Mouse (Mus musculus): ENCODE data around the gene Ptprt.

Gene Ptprt

DNA sequence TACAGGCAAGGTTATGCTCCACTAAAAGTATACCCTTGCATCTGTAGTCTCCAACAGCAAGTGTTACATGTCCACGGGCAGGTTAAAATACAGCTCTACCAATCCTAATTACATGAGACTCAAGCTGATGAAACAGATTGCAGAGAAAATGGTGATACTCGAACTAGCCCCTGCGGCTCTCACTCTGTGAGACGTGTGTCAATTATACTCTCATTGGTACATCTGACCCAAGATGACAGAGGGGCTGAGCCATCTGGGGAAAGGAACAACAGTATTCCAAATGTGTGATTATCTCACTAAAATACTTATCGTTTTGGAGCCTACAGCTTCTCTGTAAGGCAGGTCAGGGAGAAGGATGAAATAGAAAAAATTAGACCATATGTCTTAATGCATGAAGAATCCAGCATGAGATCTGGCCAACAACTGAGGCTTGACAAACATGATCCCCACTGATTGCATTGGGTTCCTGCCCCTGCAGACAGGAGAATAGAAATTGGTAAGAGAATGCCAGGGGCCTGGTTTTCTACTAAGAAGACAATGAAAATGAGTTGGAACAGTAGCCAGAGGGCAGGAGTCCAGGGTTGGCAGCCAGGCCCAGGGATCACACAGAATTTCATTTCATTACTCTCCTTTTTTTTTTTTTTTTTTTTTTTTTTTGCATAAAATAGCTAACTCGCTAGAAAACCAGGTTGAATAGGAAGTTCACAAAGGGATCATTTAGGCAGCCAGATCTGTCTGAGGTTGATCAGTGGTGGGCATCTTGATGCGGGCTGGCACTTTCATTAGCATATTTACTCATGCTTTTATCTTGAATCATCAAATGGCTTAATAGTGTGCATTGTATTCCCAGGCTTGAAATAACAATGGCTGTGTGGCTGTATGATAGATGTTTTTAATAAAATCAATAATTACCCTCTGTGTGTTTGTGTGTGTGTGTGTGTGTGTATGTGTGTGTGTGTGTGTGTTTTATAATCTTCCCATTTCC is 699.5 kb downstream of the Ptprt start:
- DNase-seq (ENCODE audit: low spot score in 2 of 2), result peak in 1 of 2 experiments; percentile 57

DNA sequence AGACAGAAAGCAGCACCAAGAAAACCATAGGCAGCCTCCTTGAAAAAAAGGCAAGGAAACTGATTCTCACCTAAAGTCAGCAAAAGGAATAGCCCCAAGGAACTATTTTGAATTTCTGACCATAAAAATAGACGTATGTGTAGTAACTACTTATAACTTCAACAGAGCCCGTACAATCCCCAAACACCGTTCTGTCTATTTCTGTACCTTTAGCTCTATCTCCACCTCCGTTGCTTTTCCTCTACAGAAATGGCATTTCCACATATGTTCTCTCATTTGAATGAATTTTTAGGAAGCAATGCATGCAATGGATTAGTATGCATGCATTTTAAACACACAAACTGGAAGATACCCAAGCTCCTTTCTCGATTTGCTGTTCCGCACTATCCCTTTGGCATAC is 715.5 kb downstream of the Ptprt start:
- no peak for DNase-seq (ENCODE audit: low spot score in 2 of 2)

DNA sequence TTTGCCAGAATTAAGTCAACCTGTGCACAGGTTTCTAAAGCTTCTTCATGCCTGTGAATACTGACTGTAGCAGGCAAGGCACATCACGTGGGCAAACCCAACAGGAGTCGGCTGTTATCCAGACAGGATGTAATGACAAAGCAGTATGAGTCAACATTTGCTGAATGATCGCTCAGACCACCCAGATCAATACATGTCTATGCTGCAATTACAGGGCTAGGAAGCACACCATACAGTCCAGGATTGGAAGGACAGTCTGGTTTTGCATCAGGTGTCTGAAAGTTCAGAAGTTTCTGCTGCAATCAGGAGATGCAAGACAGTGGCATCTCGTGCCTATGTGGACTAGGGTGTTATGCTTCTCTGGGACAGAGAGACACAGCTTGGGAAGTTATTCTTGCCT is 716.3 kb downstream of the Ptprt start:
- no peak for DNase-seq (ENCODE audit: low spot score in 2 of 2)

DNA sequence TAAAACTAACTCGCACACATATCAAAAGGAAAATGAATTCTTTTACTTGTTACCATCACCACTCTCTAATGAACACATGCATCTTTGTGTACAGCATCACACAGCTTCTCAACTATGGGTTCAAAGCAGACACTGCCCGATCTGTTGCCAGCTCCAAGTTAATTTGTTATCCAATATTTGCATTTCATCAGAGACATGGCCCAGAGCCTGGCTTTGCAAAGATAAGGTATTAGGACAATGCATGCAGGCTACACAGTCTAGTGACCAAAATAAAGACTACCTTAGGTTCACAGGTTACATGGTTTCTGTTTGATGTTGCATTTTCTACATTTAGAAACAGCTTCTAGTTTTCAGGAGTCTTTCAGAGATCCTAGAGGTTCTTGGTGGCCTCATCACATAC is 719.0 kb downstream of the Ptprt start:
- no peak for DNase-seq (ENCODE audit: low spot score in 2 of 2)

DNA sequence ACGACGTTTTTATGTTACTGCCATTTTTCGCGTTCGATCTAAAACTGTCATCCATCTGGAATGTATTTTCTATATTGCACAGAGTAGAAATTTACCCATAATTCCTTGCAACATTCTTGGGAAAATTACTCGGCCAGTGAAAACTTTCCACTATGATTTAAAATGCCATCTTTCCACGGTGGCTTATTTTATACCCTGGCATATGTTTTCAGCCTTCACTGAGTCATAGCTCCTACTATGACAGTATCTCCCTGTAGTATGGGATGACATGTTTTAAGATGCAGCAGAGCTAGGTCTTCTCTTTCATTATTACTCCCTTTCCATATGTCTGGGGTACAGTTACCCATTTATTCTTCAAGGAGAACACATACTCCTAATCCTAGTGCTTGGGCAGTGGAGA is 753.7 kb downstream of the Ptprt start:
- DNase-seq (ENCODE audit: low spot score in 2 of 2), result no peak

DNA sequence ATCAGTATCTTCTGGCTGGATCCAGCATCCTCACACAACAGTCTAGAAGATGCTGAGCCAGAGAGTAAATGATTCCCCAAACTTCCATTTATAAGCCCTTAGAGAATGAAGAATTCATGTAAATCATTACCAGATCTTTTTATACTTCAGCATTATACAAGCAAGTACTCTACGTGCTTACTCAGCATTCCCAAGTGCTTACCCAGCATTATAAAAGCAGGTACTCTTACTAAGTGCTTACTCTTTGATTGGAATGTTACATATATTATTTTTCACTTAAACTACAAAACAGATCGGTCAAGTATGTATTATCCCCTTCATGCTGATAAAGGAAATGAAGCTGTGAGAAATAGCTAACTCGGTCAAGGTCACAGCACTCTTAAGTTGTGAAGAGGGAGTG is 758.8 kb downstream of the Ptprt start:
- no peak for DNase-seq (ENCODE audit: low spot score in 2 of 2)

DNA sequence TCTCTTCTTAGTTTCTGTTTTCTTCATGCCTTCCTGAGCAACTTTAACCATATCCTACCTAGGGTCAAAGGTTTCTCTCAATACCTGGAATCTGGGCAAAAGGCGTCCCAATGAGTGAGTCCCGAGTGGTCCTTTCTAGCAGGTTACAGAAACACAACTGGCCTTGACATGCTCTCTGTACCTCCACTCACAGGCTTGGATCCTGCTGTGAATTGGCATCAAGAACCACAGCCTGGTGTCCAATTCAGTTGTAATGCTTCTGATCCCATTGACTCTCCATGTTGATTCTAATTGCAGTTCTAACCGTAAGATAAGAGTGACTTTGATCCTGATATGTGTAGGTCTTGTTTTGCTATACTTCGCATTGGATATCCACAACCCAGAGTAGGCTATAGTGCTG is 776.5 kb downstream of the Ptprt start:
- no peak for DNase-seq (ENCODE audit: low spot score in 2 of 2)

DNA sequence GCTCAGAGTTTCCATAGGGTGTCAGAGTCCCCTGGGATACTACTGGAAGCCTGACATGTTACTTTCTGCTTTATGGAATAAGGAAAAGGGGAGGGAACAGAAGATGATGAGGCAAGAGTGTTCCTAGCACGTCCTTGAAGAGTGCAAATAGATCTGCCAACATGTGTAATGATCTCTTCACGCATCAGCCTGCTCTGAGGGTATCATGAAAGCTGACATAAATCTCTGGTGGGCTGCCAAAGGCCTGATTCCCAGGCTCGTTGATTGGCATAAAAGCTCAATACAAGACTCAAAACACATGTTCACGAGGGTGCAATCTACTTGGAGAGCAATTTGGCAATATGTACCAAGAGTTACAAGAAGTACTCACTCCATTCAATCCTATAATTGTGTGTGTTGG is 778.4 kb downstream of the Ptprt start:
- DNase-seq (ENCODE audit: low spot score in 2 of 2), result no peak

DNA sequence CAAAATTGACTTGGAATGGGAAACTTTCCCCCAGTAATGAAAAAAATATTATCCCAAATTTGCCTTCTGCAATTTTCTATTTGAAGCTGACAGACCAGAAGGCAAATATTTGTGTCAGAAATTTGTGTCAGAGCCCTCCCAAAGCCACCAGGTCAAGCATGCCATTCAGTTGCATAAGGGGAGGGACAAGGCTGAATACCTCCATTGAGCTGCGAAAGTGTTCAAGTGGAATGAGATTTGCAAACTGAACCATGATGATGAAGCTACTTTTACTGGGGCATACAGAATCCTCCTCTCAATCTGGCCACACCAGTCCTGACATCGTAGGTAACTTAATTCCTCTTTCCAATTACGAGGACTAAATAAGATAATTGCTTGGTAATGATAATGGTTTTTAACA is 780.0 kb downstream of the Ptprt start:
- no peak for DNase-seq (ENCODE audit: low spot score in 2 of 2)

DNA sequence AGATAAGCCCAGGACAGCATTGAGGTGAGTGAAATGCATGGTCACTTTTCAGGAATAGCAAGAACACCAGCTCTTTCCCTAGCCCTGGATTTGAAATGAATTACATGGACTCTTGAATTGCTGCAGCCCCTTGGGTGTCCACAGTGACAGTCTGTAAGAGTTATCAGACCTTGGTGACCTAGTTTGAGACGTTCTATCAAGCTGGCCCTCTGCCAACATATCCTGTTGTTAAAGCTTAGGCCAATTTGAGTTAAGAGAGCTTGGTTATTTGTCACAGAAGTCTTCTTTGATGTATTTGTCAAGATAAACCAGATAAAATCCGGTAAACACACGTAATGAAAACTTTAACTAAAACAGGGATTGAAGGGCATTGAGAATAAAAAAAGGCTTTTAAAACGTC is 795.7 kb downstream of the Ptprt start:
- DNase-seq (ENCODE audit: low spot score in 2 of 2), result no peak

DNA sequence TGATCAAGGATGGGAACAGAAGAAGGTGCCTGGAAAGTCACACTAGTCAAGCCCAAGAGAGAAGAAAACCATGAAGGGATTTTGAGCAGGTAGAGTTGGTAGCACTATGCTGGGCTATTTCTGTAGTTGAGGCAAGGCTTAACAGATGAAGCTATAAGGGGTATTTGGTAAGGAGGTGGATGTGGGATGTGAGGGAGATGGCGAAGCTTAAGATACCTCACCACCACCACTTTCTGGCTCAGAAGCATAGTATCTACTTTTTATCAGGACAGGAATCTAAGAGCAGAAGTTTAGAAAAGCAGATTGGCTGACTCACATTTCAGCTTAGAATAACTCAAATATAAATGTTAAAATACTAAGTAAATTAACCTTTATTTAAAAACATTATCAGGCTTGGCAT is 802.1 kb downstream of the Ptprt start:
- no peak for DNase-seq (ENCODE audit: low spot score in 2 of 2)

DNA sequence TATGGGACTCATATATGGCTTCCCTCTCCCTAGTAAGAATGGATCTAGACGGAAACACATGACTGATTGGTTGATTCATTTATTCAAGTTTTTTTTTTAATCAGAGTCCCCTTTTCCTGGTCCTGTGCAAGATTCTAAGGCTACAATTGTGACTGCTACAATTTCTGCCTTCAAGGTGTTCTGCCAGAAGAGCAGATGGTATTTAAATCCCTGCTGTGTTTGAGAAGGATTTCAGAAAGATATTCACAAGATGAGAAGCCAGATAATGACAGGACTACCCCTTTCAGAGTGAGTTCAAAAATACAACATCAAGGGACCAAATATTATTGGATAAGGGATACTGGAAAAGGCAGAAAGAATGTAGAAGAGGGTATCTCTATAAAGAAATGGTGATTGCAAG is 802.6 kb downstream of the Ptprt start:
- no peak for DNase-seq (ENCODE audit: low spot score in 2 of 2)

DNA sequence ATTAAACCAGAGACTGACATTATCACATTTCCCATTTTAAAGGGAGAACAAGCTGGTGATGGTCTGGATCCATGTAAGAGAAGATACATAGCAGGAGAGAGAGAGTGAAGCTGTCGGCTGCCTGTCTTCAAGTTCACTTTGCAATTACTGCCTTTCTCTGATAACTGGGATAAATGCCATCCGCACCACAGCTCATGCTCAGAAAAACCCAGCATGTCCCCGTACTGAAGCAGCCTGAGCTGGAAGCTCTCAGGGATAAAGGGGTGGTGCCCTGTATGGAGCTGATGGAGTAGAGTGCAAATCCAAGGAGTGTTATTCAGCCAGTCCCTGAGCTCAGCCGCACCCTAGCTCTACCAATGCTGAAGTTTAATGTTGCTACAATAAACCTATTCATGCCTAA is 825.9 kb downstream of the Ptprt start:
- DNase-seq (ENCODE audit: low spot score in 2 of 2), result no peak

DNA sequence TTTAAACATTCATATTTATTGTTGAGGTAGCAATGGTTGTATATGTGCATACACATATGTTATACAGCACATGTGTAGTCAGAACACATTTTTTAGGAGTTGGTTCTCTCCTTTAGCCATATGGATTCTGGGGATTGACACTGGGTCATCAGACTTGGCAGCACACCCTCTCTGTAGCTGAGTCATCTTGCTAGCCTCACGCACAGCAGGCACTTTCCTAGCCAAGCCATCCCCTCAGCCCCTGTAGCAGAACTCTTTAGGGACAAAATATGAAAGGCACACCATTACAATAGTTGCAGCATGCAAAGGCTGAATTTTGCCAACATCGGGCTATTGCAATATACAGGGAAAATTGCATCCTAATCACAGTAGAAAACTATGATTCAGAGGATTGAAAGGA is 827.1 kb downstream of the Ptprt start:
- no peak for DNase-seq (ENCODE audit: low spot score in 2 of 2)

DNA sequence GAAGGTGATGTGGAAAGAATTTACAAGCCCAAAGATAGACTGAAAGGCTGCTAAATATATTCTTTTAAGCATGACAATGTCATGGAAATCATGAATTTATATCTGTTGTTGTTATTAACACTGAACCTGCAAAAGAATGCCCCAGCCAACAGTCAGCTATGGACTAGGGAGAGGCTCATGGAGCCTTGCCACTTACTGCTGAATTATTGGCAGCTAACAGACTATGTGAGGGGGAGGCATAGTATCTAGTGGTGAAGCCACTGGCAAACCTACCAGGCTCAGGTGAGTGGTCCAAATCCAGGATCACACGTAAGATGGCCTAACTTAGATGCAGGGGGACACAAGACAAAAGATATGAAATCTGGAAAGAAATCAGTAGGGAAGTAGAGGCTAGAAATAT is 847.6 kb downstream of the Ptprt start:
- DNase-seq (ENCODE audit: low spot score in 2 of 2), result no peak

DNA sequence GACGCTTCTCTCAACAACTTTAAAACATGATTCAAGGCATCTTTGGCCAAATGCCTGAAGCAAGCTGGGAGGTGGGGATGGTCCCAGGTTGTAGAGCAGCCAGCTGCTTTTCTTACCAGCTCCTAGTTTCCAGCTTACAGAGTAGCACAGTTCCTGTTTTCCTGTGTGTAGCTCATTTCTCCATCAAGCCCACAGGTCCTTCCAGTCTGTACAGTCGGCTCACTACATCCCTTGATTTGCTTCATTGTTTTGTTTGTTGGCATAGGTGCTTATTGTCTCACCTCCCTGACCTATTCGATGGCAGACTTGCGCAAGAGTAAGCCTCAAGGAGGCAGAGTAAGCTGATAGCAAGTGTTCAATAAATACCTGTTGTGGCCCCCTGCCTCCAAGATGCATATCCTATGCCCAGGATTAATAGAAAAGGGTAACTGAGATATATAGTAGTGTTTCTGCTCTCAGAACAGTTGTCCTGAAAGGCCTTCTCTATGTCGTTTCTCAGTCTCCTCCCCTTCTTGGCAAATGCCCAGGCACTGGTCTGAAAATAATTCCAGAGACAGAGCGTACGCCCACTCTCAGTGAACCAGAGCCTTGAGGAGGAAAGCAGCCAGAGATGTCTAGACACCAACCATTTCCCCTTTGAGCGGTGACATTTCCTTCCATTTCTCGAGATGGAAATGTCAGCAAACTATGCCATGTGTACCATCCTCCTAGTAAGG is 852.7 kb downstream of the Ptprt start:
- peak in 1 of 2 experiments; percentile 13 for DNase-seq (ENCODE audit: low spot score in 2 of 2)

DNA sequence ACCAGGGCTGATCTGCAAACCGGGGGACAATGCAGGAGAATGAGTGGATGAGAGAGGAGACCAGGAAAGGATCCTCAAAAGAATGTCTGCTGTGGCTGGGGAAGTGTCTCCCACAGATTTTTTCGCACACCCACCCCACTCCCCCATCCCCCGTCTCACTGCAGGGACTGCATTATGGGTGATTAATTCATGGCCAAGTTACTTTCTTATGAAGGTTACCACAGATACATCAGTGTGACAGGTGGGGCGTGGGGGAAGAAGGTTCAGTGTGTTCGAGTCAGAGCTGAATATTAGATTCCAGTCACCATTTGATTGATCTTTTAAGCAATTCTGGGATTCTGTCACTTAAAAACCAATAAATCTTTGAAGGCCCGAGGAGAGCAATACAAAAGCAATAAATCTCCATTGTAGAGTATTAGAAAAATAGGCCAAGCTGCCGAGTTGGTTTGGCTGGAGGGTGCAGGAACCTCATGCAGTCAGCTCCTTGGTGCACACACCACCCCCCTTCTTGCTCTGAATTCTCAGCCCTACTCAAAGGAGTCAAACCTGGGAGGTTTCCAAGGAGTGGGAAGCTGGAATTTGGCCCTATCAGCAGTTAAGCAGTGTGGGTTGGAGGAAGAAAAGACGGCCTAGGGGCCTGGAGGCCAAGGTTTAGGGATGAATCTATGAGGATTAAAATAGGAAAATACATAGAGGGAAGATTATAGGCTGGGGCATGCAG is 854.5 kb downstream of the Ptprt start:
- DNase-seq (ENCODE audit: low spot score in 2 of 2), result no peak

DNA sequence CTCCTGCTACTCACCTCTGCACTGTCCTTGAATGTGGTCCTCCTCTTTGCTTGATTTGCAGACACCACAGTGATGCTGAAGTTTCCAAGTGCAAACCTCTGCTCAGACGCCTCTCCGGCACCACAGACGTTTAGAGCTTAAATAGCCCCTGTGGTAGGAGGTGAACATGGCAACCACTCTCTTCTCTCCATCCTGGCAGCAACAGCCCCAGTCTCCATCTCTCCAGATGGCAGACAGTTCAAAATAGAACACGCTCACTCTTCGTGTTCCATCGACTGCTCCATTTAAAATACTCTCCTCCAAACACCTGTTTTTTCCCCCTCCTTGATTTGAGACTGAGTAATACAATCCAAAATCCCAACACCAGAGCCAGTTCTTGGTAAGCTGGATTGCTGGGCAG is 861.0 kb downstream of the Ptprt start:
- no peak for DNase-seq (ENCODE audit: low spot score in 2 of 2)

DNA sequence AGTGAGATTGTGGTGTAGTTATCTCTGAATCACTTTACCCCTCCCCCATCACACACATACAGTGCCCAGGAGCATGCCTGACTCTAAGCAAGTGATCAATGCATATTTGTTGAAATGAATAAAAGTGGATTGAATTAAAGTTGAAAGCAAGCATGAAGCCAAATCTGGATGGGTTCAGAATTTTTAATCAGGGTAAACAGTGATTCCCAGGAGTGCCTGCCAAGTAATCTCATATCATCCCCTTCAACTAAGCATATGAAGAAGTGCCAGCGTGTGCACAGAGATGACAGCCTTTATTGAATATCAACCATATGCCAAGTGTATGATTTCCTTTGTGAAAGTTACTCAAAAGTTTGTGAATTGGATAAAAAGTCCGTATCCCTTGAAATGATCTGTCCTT is 893.4 kb downstream of the Ptprt start:
- DNase-seq (ENCODE audit: low spot score in 2 of 2), result no peak

DNA sequence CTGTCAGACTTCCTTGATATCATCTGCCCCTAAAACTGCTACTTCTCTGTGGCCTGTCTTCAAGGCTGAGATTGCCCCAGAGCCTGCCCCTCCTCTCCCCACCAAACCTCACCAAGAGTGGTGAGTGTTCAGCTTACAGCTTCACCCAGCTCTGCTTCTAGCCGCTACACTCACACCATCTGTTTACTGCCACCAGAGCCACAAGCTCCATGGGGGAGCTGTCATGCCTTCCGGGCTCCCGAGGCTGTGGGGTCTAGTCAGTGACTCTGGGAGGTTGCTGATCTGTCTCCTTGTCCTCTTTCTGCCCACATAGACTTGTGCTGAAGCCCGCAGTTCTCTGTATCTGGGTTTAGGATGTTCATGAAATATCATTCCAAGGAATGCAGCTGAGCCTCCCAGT is 947.9 kb downstream of the Ptprt start:
- no peak for DNase-seq (ENCODE audit: low spot score in 2 of 2)

DNA sequence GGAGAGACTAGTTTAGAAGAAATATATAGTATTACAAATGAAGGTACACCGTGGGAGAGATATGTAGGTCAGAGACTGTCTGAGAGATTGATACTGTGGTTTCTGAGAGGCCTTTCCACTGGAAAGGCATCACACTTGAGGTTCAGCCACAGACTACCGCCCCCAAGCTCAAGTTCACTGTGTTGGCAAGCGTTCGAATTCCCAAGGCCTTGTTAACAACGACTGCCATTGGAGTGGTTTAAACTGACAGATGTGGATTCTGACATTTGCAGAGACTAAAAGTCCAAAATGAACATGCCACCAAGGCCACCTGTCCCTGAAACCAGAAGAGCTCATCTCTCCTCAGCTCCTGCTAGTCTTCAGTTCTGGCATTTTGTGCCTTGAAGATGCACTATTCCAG is 951.6 kb downstream of the Ptprt start:
- DNase-seq (ENCODE audit: low spot score in 2 of 2), result no peak

DNA sequence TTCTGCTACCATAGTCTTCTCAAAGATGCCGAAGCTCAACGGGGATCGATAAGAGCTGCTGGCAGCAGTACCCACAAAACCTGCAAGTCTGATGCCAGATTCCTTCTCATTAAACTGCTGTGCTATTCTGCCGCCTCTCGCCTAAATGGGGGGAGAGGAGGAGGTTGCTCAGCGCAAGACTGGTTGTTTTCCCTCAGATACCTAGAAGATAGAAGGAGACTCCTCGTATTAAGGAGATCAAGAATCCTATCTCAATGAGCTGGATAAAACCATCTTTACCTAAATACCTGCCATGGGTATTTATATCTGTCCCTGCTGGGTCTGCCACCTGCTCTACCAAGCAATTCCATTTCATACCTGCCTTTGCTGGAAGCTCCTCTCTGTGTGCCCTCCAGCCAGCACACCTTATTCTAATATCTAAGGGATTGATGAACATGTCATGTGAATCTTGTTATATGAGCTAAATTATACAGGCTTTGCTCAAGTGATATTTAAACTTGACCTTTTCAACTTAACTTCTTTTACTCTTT is 954.5 kb downstream of the Ptprt start:
- DNase-seq (ENCODE audit: low spot score in 2 of 2), result no peak

Measured in cerebellum, postnatal 4 days (tissue).